Mouse (Mus musculus) embryo, embryonic 10 days (tissue): ENCODE results near the gene Vps37b.

Experiments
- DNase-seq: peaks from one replicate; pipeline ENCODE4 v3.0.0-alpha.2; 2015; ENCODE audit warnings: low spot score

Gene Vps37b

DNA sequence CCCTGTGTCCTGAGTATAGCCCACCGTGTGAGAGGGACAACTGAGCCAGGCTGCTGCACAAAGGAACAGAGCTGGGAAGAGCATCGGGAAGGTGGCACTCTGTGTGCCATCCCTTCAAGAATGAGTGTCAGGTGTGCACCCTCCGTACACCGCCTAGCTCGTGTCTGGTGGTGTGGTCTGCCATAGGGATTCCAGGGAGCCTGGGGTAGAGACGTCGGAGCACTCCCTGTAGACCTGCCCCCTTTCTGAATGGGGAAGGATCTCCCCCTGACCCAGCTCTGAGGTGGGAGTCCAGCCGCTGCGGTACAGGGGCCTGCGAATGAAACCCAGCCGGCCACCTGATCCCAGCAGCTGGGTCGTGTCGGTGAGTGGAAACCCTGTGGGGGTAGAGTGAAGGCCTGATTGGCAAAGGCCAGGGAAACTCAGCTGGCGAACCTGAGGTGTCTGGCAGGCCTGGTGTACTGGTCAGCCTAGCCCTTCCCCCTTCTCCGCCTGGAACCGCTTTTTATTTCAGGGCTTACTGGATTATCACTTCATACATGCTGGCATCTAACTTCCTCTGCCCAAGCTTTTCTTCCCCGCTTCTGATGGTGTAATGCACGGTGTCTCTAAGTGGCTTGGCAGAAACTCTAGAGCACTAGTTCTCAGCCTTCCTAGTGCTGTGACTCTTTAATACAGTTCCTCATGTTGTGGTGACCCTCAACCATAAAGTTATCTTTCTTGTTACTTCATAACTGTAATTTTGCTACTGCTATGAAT is 52.7 kb downstream of the Vps37b start:
- DNase-seq: no peak

DNA sequence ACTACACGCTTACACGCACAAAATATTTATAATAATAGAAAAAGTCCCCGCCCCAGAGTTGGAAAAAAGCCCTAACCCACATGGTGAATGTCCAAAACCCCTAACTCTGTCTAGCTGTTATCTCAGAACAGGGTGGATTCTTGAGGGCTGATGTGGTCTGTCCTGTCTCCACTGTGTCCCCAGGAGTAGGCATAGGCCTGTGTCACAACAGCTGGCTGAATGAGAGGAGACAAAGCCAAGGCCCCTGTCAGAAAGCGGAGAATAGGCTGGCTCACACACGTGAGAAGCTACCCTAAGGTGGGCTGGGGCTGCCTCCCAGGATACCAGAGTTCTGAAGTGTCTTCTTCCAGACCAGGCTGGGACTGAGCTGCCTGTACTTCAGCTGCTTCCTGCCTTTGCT is 53.9 kb downstream of the Vps37b start:
- DNase-seq: no peak

- no peak for DNase-seq
Observed at GRCm38 (mm10) chr5:123977231-123977630, 54.8 kb downstream of the Vps37b start.

- no peak for DNase-seq
Observed at GRCm38 (mm10) chr5:123975668-123976180, 56.3 kb downstream of the Vps37b start.

DNA sequence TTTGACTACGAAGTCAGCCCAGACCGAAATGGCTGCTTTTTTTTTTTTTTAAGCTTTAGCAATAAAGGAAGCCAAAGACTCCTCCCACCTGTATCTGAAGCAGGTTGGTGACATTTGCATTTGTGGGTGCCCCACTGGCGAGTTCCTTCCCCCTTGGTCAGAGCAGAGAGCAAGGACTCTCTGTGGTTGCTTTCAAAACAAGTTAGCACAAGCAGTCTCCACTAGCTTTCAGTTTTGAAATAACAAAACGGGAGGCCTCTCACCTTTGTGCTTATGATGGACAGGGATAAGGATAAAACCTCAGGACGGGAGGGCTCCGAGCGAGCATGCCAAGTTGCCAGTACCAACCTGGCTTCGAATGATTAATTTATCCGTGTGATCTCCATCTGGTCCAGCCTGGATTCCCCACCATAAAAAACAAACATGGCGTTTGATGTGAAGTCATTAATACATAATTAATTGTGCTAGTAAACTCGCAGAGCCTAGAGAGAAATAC is 57.4 kb downstream of the Vps37b start:
- no peak for DNase-seq

DNA sequence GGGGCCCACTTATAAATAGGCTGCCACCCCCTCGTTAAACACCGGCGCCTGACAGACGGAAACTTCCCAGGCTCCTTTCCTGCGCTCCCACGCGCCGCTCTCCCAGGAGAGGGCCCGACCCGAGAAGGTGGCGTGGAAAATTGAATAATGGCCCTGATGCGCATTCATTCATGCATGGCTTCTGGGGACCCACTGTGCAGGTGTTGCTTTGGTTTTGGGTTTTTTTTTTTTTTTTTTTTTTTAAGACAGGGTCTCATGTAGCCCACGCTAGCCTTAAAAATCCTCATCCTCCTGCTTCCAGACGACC is 57.9 kb downstream of the Vps37b start:
- DNase-seq: no peak

GRCm38 (mm10) chr5:123973299-123974178 is 58.5 kb downstream of the Vps37b start, which contains the start of gene Hip1r:
Gene Hip1r (plus strand): TSS chr5:123973628.
- peak; percentile 72 for DNase-seq

GRCm38 (mm10) chr5:123972453-123972852 is 59.6 kb downstream of the Vps37b start:
- DNase-seq: no peak

DNA sequence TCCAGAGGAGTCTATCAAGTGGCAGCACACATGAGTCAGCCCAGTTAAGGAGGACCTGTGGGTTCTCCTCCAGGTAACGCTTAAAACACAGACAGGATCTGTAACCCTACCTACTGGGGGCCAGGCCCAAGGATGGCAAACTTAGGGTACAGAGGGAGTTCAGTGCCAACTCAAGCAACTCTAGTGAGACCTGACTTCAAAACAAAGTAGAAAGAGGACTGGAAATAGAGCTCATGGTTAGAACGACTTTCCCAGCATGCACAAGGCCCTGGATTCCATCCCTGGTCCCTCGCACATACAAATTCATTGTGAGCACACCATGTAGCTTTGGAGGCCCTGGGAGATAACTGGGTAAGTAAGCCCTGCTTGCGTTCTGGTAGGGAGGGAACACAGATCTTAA is 61.5 kb downstream of the Vps37b start:
- no peak for DNase-seq

DNA sequence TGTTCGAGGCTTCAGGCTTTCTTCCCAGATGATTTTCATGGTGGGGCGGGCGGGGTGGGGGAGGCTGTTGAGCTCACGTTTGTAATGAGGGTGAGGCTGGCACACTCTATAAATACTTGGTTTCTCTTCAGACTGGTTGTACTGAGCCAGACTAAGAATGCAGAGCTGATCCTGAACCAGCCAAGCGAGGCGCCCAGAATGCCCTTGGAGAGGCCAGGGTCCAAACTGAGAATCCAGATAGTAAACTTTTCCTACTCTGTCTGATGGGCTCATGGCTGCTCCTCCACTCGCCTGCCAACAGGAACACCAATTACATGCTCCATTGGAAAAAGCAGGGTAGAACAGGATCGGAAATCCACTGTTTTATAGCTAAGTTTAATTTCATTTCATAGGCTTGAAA is 62.9 kb downstream of the Vps37b start:
- DNase-seq: no peak

DNA sequence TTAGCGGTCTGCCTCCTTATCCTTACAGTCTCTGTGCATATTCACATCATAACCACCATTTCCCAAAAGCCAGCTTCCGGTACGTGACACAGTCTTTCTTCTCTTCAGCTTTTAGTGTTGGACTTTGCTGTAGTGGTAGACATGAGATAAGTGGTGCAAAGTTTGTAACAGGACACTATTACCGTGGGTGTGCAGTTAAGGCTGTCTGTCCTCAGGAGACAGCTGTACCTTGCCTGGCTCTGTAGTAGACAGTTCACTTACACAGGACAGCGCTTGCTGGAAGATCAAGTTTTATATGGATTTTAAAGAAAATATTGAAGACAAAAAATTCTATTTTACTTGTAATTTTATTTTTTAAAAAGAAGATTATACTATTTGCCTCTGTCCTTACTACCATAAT is 63.6 kb downstream of the Vps37b start:
- DNase-seq: no peak

- DNase-seq: no peak
Observed at GRCm38 (mm10) chr5:123966759-123967158, 65.3 kb downstream of the Vps37b start.

- DNase-seq: no peak
Observed at GRCm38 (mm10) chr5:123964208-123964607, 67.9 kb downstream of the Vps37b start.

DNA sequence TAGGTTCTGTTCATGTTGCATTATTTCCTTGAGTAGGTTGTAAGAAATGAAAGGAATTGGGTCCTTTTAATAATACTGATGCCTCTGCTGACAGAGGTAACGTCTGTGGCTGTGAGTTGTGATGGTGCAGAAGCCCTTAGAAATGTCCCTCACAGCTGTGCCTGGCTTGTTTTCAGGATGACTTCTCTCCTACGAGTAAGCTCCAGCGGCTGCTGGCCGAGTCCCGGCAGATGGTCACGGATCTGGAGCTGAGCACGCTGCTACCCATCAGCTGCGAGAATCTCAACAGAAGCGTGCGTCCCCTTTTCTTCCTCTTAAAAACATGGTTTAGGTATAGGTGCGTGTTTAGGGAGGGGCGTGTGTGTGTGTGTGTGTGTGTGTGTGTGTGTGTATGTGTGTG is 71.0 kb downstream of the Vps37b start:
- DNase-seq: no peak

DNA sequence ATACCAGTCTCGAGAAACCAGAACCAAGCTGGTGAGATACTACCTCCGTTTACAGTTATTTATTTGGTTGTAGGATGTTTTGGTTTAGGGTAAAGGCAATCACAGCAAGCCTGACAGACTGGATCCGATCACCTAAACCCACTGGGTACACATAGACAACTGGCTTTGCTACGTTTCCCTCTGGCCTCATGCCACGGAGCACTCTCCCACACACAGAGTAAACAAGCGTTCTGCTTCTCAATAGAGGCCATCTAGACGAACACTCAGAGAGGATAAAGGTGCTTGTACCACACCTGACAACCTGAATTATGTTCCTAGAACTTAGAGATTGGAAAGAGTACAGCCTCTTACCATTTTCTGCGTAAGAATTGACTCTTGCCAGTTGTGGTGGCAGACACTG is 71.9 kb downstream of the Vps37b start:
- DNase-seq: no peak

GRCm38 (mm10) chr5:123959018-123959417 is 73.1 kb downstream of the Vps37b start:
- DNase-seq: no peak

DNA sequence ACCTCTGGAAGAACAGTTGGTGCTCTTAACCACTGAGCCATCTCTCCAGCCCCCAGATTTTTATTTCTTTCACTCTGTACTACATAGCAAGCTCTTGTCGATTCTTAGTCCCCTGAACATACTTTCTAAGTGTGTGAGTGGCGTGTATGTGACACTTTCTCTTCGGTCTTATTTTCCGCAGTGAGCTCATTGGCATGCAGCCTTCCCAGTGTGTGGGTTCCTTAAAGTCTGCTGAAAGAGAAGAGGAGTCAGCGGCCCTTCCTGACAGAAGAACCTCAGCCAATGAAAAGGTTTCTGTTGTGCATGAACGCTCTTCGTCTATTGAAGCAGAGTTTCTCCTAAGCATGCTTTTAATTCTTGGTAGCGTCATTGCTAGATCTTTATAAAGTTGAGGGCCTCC is 74.9 kb downstream of the Vps37b start:
- no peak for DNase-seq
